Mouse (Mus musculus): ENCODE results near the gene Hmgcr.
"Not testable (repeated sequence)": the region's sequence is repeated elsewhere in the genome, so short reads cannot be mapped to it uniquely, and the experiment has no call there.

GRCm38 (mm10) chr13:96663120-96663519, 7.6 kb downstream of the Hmgcr start:
- not testable (repeated sequence) for TF ChIP-seq CTCF (IDR thresholded peaks at IDR 0.05; ENCODE audit: insufficient read depth, low read length); POLR2A (IDR thresholded peaks at IDR 0.05; ENCODE audit: borderline replicate concordance, extremely low read depth, low read depth, low read length)
